Mouse (Mus musculus) embryonic facial prominence, embryonic 14.5 days (tissue): ENCODE results near the gene Espl1. TPM values are rescaled to one million over a fixed set of nuclear protein-coding genes. Genes with fewer than 3 reads are reported as not detected.

Experiments
- ATAC-seq: fragments of 200-750 bp; cut with Nextera tagmentation; 2 replicates; pipeline ENCODE4 v1.8.0; 2017; ENCODE audit warnings: low read depth, moderate number of reproducible peaks, moderate TSS enrichment
- DNase-seq: peaks from one replicate; pipeline ENCODE4 v3.0.0-alpha.2; 2015; ENCODE audit warnings: low spot score
- H3K27ac ChIP-seq: fragments of 300-500 bp; sonication (generic); replicated peaks from 2 replicates; pipeline ENCODE4 v1.5.1; 2014; ENCODE audit warnings: low read depth, mild to moderate bottlenecking, low read length, moderate library complexity
- H3K27me3 ChIP-seq: fragments of 300-500 bp; sonication (generic); replicated peaks from 2 replicates; pipeline ENCODE4 v1.6.1; 2014; ENCODE audit warnings: low read length; ENCODE audit not compliant: control insufficient read depth, insufficient read depth
- H3K36me3 ChIP-seq: fragments of 300-500 bp; sonication (generic); 2 replicates; pipeline ENCODE4 v1.6.1; 2014; ENCODE audit warnings: low read length, mixed read lengths; ENCODE audit not compliant: control insufficient read depth, insufficient read depth
- H3K4me1 ChIP-seq: fragments of 300-500 bp; sonication (generic); 2 replicates; pipeline ENCODE4 v1.6.1; 2014; ENCODE audit warnings: antibody characterized with exemption, low read length; ENCODE audit not compliant: control insufficient read depth, insufficient read depth
- H3K4me2 ChIP-seq: fragments of 300-500 bp; sonication (generic); 2 replicates; pipeline ENCODE4 v1.6.1; 2014; ENCODE audit warnings: low read depth, mild to moderate bottlenecking, low read length, moderate library complexity, mixed read lengths
- H3K4me3 ChIP-seq: fragments of 300-500 bp; sonication (generic); 2 replicates; pipeline ENCODE4 v1.5.1; 2014; ENCODE audit warnings: low read depth, mild to moderate bottlenecking, low read length
- H3K9ac ChIP-seq: fragments of 300-500 bp; sonication (generic); 2 replicates; pipeline ENCODE4 v1.6.1; 2014; ENCODE audit warnings: low read depth, mild to moderate bottlenecking, low read length, moderate library complexity, mixed read lengths
- H3K9me3 ChIP-seq: fragments of 300-500 bp; sonication (generic); 2 replicates; pipeline ENCODE4 v1.6.1; 2016; ENCODE audit warnings: low read length; ENCODE audit not compliant: control insufficient read depth
- WGBS: fragments of 180-500 bp; shearing (Covaris S2); extraction: QIAGEN DNeasy Blood & Tissue Kit; methylation state at CpG from one replicate; pipeline ENCODE4 v1.1.7; 2014; 5-methylcytosine and 5-hydroxymethylcytosine counted together
- polyA plus RNA-seq: library from polyadenylated mRNA; unstranded; fragments of >200 nt; fragmentation: Nextera tagmentation; extraction: Ambion mirVana; gene quantifications from 2 replicates; pipeline ENCODE4 v1.2.1, GENCODE M21; 2014

Espl1 gene
- polyA plus RNA-seq, 1 experiment from 2014 or later: 22.4 TPM

DNA sequence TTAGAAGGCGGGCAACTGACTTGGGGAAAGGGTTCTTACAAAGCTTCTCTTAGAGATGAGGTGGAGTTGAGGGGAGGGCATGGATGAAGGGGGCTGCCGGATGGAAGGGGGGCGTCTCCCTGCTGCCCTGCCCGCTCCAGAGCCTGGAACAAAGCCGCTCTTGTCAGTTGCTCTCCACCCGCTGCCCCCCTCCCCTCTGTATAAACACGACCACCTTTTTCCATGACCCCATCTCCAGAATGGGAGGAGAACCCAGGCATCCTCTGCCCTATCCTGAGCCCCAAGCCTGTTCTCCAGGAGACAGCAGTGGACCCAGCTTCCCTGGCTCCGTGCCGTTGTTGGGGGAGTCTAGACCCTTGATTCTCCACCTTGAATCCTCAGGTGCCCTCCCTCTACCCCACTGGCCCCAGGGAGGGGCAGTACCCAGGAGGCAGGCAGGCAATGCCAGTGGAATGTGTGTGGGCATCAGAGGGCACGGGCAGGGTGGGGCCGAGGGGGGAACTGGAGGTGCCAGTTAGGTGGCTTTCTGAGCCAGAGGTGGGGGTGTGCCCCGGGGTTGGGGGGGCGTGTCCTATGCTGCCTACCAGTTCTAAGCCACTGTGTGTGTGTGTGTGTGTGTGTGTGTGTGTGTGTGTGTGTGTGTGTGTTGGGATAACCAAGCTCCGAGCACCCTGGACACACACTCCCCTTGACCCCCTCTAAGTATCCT lies 40.4 kb upstream of the Espl1 start:
- 20% methylated on average over 12 of the region's 14 CpGs for WGBS
- Histone ChIP-seq H3K4me1 (peaks cover 56% of the 10 kb centered on the region), H3K27ac (peak overlapping the region; percentile 99), H3K4me2 (peak overlapping the region; percentile 79), H3K27me3 (no peaks in the 10 kb centered on the region), H3K9ac (peak overlapping the region; percentile 97), H3K36me3 (peaks cover 33% of the 10 kb centered on the region), H3K9me3 (no peaks in the 10 kb centered on the region), H3K4me3 (peak overlapping the region; percentile 75)
- DNase-seq (peak; percentile 62), ATAC-seq (0 out of 2 replicates have a peak, but pooled peaks have one; percentile 13)

- no peak for DNase-seq
- H3K9ac ChIP-seq: peak overlapping the region; percentile 97
- H3K27me3 ChIP-seq: no peaks in the 10 kb centered on the region
- no peaks in the 10 kb centered on the region for H3K9me3 ChIP-seq
- H3K4me3 ChIP-seq: peak overlapping the region; percentile 75
- peak overlapping the region; percentile 99 for H3K27ac ChIP-seq
- H3K36me3 ChIP-seq: peaks cover 24% of the 10 kb centered on the region
- H3K4me1 ChIP-seq: peaks cover 51% of the 10 kb centered on the region
- peak overlapping the region; percentile 79 for H3K4me2 ChIP-seq
- ATAC-seq: no peak
- 4% methylated on average over 11 of the region's 22 CpGs for WGBS
Measured at GRCm38 (mm10) chr15:102256431-102257201, 39.5 kb upstream of the Espl1 start.

GRCm38 (mm10) chr15:102257202-102258075 lies 38.6 kb upstream of the Espl1 start, which contains the start of gene Rarg:
Gene Rarg (minus strand): TSS chr15:102257517.
- H3K4me1 ChIP-seq: peaks cover 48% of the 10 kb centered on the region
- DNase-seq: peak; percentile 88
- H3K4me3 ChIP-seq: peak within 1 kb of the TSS; percentile 75

DNA sequence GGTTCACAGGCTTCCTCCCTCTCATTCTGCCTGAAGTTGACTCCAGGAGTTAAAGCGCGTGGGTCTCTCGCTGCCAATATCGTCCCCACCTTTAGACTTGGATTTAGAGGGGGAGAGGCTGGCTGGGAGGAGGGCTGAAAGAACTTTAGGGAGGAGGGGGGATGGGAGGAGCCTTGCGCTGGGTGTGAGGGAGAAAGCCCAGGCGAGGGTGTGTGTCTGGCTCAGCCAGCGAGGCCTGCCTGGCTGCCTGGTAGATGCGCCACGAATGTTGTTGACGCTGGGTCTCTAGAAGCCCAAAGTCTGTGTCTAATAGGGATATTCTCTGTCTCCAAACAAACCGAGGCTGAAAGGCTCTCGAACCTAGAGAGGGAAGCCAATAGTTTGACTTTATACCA lies 38.0 kb upstream of the Espl1 start:
- ATAC-seq (peak; percentile 55), DNase-seq (peak; percentile 93)
- Histone ChIP-seq H3K9ac (peak overlapping the region; percentile 97), H3K4me2 (peak overlapping the region; percentile 79), H3K36me3 (peaks cover 10% of the 10 kb centered on the region), H3K9me3 (no peaks in the 10 kb centered on the region), H3K4me1 (peaks cover 45% of the 10 kb centered on the region; the same call in 1 of the 2 replicates), H3K27me3 (no peaks in the 10 kb centered on the region), H3K27ac (peak overlapping the region; percentile 99), H3K4me3 (peak overlapping the region; percentile 75)
- 4% methylated on average over 12 of the region's 12 CpGs for WGBS

More at GRCm38 (mm10) chr15:102257202-102258075, 38.6 kb upstream of the Espl1 start, which contains the start of gene Rarg:
- Histone ChIP-seq H3K27me3 (no peaks in the 10 kb centered on the region), H3K9ac (peak within 1 kb of the TSS; percentile 97), H3K36me3 (peaks cover 16% of the 10 kb centered on the region), H3K27ac (peak within 1 kb of the TSS; percentile 99), H3K4me2 (peak within 1 kb of the TSS; percentile 79), H3K9me3 (no peaks in the 10 kb centered on the region)
- peak; percentile 51 for ATAC-seq
- 2% methylated on average over 18 of the region's 46 CpGs for WGBS

GRCm38 (mm10) chr15:102258581-102259253 lies 37.3 kb upstream of the Espl1 start:
- Histone ChIP-seq H3K4me1 (peaks cover 41% of the 10 kb centered on the region; the same call in 1 of the 2 replicates), H3K27ac (peak overlapping the region; percentile 99), H3K27me3 (no peaks in the 10 kb centered on the region), H3K36me3 (0 out of 2 replicates have a peak, but pooled peaks cover 5% of the 10 kb centered on the region), H3K4me2 (peak overlapping the region; percentile 79), H3K4me3 (peak overlapping the region; percentile 75; the same call in 1 of the 2 replicates), H3K9me3 (no peaks in the 10 kb centered on the region), H3K9ac (peak overlapping the region; percentile 97)
- ATAC-seq (peak; percentile 60), DNase-seq (peak; percentile 78)
- WGBS: 6% methylated on average over 7 of the region's 11 CpGs

- DNase-seq (peak; percentile 82), ATAC-seq (peak; percentile 61)
- Histone ChIP-seq H3K27ac (peak overlapping the region; percentile 71; the same call in 1 of the 2 replicates), H3K4me1 (peaks cover 25% of the 10 kb centered on the region; the same call in 1 of the 2 replicates), H3K27me3 (no peaks in the 10 kb centered on the region), H3K36me3 (no peaks in the 10 kb centered on the region), H3K4me3 (no peak overlapping the region), H3K4me2 (no peak overlapping the region), H3K9me3 (no peaks in the 10 kb centered on the region), H3K9ac (no peak overlapping the region)
- WGBS: 39% methylated on average over 7 of the region's 7 CpGs
Measured at GRCm38 (mm10) chr15:102262582-102262981, 33.5 kb upstream of the Espl1 start.

- Histone ChIP-seq H3K27ac (peak overlapping the region; percentile 71; the same call in 1 of the 2 replicates), H3K4me2 (no peak overlapping the region), H3K4me1 (peaks cover 25% of the 10 kb centered on the region; the same call in 1 of the 2 replicates), H3K9ac (no peak overlapping the region), H3K27me3 (no peaks in the 10 kb centered on the region), H3K9me3 (no peaks in the 10 kb centered on the region), H3K36me3 (no peaks in the 10 kb centered on the region), H3K4me3 (no peak overlapping the region)
- 58% methylated on average over 2 of the region's 2 CpGs for WGBS
- DNase-seq: no peak
- ATAC-seq: no peak
Measured at GRCm38 (mm10) chr15:102263037-102263436, 33.0 kb upstream of the Espl1 start.
